Mouse (Mus musculus) CD4-positive helper T cell, adult 2 months (primary cell): Measurements from ENCODE around the gene Psma7.

Experiments used
- DNase-seq: peaks from one replicate; pipeline ENCODE4 v3.0.0-alpha.2; 2012; ENCODE audit warnings: low read depth, missing footprints, low spot score

Psma7 gene

DNA sequence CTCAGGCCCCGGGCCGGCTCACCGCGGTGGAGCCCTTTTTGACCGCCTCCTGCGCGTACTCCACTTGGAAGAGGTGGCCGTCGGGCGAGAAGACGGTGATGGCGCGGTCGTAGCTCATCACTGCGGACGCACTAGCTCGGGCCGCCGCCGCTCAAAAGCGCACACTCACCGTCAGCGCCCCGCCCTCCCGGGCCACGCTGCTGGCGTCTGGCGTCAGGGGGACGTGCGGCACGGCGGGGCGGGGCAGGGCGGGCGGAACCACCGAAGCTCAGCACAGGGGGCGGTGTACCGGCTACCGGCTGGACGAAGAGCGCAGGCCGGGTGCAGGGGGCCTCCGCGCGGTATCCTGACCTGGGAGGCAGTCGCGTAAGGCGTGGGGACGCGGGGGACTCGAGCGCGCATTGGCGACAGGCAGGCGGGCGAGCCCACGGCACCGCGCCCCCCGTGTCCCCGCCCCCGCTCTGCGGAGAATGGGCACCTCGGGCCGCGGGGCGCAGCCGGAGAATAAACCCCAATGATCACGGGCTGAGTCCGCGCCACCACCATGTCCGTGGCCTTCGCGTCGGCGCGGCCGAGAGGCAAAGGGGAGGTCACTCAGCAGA lies at the start of gene Psma7, which contains the start of gene Ss18l1:
Gene Psma7 (minus strand): TSS at position 178 of the 602 bp plus-strand sequence.
Gene Ss18l1 (plus strand): TSS at position 254 of the 602 bp plus-strand sequence.
- peak; percentile 94 for DNase-seq

GRCm38 (mm10) chr2:180090285-180090684 lies 48.1 kb upstream of the Psma7 start:
- DNase-seq = no peak

DNA sequence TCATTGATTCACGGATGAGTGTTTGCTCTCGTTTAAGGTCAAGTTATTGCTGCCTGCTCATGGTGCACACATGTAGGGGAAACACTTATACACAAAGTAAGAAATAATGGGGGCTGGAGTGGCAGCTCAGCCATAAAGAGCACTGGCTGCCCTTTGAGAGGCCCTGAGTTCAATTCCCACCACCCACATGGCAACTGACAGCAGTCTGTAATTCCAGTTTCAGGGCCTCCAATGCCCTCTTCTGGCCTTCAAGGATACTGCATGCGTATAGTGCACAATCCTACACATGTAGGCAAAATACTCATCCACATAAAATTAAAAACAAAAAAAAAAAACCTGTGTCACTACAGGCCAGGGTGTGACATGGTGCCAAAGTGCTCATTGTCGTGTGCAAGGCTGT lies 45.2 kb upstream of the Psma7 start:
- DNase-seq = no peak

DNA sequence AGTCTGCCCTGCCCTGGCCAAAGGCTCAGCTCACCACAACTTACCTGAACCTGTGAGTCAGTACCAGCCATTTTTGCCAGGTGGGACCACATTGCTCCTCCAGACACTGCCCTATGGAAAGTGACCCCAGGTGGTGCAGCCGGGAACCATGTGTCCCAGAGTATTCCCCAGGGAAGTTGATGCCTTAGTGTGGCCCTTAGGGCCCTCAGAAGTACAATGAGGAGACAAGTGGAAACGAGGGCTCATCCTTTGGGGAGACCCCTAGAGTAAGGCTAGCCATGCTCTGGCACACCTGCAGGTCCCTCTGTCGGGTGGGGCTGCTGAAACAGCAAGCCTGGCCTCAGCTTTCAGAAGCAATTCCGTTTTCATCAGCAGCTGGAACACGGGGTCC lies 44.4 kb upstream of the Psma7 start:
- no peak for DNase-seq

GRCm38 (mm10) chr2:180085926-180086636 lies 43.8 kb upstream of the Psma7 start:
- DNase-seq = no peak

DNA sequence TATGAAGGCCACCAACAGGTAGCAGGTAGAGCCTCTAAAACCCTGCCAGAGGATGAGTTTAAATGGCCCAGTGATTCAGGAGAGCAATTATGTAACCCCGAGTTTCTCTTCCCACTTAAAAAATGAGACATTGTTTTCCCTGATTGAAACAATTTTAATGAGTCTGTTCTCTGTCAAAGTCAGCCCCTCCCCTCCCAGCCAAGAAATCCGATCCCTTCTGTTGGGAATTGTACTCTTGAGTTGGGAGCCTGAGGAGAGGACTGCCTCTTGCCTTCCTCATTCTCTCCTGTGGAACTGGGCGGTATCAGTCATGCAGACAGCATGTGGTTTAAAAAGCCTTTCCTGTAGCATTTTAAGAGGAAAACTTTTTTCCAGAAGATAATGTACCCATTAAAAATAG lies 42.3 kb upstream of the Psma7 start:
- no peak for DNase-seq

DNA sequence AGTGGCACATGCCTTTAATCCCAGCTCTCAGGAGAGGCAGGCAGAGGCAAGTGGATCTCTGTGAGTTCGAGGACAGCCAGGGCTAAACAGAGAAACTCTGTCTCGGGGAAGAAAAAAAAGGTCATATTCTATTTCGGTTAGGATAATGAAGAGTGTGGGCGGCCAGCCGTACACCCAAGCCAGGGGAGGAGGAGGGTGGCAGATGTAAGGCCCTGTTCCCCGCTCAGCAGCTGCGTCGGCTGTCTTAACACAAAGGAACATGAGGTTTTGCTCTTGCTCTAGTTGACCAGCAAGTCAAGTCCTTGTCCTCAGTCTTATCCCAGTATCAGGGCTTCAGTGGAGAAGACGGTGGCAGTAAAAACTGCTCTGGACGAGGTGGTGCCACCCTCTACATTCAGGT lies 40.8 kb upstream of the Psma7 start:
- no peak for DNase-seq

GRCm38 (mm10) chr2:180080680-180081079 lies 38.4 kb upstream of the Psma7 start:
- DNase-seq = peak; percentile 15

DNA sequence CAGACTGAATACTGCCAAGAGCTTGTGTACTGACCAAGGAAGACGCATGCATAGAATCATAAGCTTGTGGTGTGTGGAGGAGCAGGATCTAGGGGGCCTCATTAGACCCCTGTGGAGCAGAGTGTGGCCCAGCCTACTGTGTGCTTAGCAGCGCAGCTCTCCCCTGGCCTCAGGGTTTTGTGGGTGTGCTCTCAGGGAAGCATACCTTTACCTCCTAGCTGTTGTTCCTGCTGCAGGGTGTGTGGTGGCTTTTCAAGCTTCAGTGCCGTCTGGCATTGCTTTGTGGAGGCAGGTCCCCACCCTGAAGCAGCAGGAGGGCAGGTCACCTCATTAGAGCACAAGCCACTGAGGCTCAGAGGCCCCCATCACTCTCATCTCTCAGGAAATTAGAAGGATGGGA lies 35.4 kb upstream of the Psma7 start:
- DNase-seq = no peak

DNA sequence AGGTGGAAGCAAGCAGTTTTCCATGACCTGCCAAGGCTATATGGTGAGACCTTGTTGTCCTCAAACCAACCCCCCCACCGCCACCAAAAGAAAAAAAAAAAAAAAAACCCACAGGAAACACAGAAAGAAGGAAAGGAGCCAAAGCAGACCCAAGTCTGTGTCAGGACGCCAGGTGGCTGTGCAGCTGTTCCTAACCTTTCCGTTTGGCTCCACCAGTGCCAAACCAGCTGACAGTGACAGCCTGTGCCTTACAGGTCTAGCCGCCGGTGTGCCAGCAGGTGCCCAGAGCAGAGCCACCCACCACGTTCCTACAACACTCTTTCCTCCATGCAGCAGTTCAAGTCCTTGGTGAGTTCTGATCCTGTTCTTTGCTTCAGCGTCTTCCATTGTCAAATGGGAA lies 30.7 kb upstream of the Psma7 start:
- no peak for DNase-seq

- DNase-seq = no peak
Observed at GRCm38 (mm10) chr2:180071671-180072070, 29.4 kb upstream of the Psma7 start.

DNA sequence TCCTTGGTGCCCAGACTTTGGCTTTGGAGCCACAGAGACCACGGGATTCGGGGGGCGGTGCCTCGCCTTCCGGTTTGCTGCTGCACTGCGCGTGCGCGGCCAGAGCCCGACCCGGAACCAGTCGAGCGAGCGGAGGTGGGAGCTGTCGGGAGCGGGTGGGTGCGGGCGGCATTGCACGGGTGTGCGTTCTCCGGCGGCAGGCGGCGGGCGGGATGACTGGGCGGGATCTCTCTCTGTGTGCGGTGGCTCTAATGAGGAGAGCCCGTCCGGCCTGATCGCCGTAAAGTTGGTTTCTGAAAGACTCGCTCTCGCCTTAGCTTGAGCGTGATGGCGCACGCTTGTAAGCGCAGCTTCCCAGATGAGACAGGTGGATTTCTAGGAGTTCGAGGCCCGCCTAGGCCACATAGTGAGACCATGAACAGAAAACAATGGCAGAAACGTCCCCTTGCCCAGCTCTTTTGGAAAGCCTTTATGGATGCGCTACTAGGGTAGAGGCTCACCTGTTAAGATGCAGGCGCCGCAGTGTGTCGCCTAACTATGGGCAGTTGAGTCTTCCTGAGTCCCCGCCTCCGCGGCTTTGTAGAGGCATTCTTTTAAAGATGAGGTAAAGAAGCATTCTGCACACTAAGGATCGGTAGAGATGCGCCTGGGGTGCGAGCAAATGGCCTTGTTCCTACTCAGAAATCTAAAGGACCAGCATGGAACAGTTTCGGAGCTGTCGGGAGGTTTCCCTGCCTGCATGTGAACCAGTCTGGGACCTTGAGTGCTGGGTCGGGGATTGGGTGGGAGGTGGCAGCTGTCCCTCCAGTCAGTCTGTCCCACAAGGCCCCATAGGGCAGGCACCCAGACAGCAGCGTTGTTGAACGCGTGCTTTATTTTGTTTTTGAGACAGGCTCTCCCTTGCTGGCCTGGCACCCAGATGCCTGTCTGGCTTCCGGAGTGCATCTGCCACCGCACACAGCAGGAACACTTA lies 28.5 kb upstream of the Psma7 start, which contains the start of gene Mtg2:
Gene Mtg2 (plus strand): TSS at position 108 of the 973 bp plus-strand sequence.
- DNase-seq = peak; percentile 92

DNA sequence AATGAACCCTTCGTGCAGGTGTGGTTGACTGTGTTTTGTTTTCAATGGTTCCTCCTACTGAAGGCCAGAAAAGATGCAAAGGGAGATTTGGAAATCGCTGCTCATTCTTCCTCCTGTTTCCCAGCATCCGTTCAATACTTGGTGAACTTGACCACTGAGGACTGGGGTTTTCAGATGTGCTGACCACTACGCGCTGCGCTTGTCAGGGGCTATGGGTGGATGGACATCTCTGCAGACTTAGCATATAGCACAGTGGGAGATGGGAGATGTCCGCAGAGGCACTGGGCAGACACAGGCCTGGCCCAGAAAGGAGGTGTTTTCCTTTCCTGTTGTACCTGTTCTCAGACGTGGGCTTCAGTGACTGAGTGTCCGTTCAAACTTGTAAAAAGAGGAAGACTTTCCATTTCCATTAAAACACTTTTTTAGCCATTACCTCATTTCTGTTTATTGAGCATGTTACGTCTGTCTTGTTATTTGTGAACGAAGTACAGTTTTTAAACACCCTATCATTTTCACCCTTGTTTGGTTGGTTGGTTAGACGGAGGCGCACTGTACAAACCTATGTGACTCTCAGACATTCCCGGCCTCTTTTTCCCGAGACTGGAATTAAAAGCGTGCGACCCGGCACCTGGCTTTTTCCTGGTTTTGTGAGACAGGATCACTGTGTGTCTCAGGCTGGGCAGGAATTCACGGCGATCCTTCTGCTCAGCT lies 27.7 kb upstream of the Psma7 start:
- no peak for DNase-seq

DNA sequence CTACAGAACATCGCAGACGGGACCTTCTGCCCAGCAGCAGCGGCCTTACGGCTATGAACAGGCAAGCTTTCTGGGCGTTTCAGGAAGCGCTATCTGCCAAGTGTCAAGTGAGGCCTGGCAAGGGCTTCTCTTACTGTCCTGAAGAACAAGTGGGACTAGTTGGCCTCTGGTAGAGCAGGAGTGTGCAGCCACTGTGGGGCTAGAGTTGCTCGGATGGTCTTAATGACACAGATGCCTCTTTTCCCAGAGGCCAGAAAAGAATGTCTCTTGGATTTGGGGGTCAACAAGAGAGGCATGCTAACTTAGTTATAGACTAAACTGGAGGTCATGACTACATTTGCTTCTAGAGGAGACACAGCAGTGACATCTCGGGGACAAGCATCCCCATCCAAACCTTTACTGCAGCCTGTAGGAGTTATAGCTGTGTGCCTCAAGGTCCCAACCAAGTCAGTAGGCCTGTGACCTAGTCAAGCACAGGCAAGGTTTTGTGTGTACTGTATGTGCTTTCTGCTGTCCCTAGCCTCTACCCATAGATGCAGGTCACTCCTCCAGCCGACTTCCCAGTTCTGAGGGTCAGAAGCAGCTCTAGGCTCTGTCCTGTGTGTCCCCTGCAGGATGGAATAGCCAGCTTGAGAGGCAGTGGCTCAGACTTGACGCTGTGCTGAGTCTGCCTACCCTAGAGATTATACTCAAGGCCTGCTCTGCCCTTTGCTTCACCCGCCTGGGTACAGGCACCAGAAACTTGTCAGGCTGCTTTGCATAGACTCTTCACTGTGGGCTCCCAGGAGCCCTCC lies 21.3 kb upstream of the Psma7 start:
- DNase-seq = no peak

DNA sequence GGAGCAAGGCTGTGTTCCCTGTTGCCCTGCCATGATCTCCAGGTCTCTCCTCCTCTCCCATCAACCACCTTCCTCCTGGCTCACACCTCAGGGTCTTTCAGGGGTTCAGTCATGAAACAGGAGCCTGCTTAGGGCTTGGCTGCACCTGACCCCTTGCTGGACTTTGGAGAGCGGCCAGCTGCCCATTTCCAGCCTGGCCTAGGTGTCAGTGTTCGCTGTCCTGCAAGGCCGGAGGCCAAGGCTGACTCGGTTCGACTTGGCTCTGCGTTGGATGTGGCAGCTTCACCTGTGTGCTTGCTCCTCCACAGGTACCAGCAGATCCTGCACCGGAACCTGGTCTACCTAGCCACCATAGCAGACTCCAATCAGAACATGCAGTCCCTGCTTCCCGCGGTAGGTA lies 10.8 kb upstream of the Psma7 start:
- no peak for DNase-seq

DNA sequence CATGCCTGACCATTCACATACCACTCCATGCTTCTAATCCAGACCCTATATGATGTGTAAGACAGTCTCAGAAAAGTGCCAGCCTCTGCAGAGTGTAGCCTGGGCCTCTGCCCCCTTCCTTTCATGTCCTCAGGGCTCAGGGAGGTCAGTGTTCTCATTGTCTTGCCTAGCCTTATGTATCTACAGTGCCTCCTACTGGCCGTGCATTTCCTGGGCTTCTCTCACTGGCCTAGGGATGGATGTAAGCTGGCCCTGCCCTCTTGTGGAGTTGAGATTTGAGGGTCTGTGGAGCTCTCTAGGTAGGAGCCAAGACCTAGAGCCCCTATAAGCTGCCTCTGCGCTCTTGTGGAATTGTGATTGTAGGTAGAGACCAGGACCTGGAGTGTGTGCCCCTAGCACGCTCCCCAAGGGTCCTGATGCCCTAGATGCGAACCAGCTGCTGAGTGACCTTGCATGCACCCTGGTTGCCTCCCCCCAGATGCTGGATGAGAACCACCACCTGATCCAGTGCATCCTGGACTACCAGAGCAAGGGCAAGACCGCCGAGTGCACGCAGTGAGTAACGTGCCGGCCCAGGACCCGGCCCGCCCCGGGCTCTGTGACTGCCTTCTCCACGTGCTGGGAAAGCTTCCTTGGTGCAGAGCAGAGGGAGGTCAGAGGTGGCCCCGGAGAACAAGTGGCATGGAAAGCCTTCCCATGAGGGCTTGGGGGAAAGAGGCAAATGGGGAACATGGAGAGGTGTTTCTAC lies 9.9 kb upstream of the Psma7 start:
- peak; percentile 35 for DNase-seq

- peak; percentile 81 for DNase-seq
Observed at GRCm38 (mm10) chr2:180050986-180051385, 8.8 kb upstream of the Psma7 start.

- no peak for DNase-seq
Observed at GRCm38 (mm10) chr2:180047980-180048635, 5.9 kb upstream of the Psma7 start.

DNA sequence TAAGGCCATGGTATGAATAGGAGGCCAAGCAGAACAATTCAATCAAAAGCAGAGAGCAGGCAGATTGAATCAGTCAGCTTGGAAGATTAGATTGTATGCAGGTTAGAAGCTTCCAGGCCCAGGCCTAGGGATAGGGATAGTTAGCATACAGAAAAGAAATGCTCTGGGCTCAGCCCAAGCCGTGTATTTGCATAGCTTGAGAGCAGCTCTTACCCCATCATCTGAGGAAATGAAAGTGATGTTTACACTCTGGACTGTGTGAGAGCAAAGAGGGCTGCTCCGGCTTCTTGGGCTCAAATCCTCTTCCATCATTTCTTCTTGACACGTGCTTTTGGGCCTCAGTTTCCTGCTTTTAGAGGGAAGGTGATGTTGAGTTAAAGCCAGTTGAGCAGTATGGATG lies 5.3 kb upstream of the Psma7 start:
- no peak for DNase-seq
